Comparison of ENCODE assay signal across 26 mouse cellular contexts in the genomic region with DNA sequence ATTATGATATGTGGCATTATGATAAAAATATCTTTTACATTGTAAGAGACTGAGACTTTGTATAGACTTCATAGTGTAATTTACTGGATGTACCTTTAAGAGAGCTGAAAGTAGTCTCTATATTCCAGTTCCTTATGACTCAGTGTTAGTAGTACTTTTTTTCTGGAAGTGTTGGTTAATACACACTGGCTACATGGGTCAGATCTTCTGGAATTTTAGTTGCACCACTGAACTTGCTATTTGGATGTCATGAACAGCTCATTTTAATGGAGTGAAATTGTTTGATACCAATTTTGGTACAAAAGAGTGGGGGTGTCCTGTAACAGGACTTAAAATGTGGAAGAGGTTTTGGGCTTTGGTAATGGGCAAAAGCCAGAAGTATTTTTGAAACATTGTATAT. TPM values are rescaled to one million over a fixed set of nuclear protein-coding genes. Genes with fewer than 3 reads are reported as not detected.
A peak's percentile ranks its signal among the peaks of the same experiment; 100 is the strongest.
DNase-seq lines count a peak whose midpoint lies in the region; ATAC-seq and TF ChIP-seq lines count a peak whose summit lies in the region.
"Had no signal": no experiment of that assay in that cellular context is flagged by ENCODE, and none has a peak within 500 bp of the region (broad histone marks: within the 10 kb centered on the region; RNA-seq: fewer than 3 reads in every experiment).

No protein-coding gene starts in this region.

- H3K4me3 ChIP-seq in lung, postnatal 0 days (ENCODE audit: low read depth, low read length) = no peak overlapping the region
- H3K4me3 ChIP-seq in liver, embryonic 12.5 days = no peak overlapping the region
- H3K4me3 ChIP-seq in intestine, embryonic 15.5 days (replicated peaks) = no peak overlapping the region

- no peaks in the 10 kb centered on the region for H3K4me1 ChIP-seq in lung, postnatal 0 days (ENCODE audit: insufficient read depth, low read depth, low read length)
- peaks cover 24% of the 10 kb centered on the region for H3K4me1 ChIP-seq in liver, embryonic 12.5 days
- no peaks in the 10 kb centered on the region for H3K4me1 ChIP-seq in intestine, embryonic 15.5 days (replicated peaks)

- POLR2A ChIA-PET in Patski (lab: Charles Lee) = interaction anchor here (0.6 kb wide), 1 partner anchor 141 kb away, joined by 3 read pairs; no protein-coding TSS in a partner anchor

- no peak overlapping the region for H3K9ac ChIP-seq in lung, postnatal 0 days (replicated peaks; ENCODE audit: low read depth)
- H3K9ac ChIP-seq in liver, embryonic 12.5 days = no peak overlapping the region
- H3K9ac ChIP-seq in intestine, embryonic 15.5 days = no peak overlapping the region

- no peak overlapping the region for H3K4me2 ChIP-seq in lung, postnatal 0 days (replicated peaks; ENCODE audit: low read depth, low read length)
- H3K4me2 ChIP-seq in liver, embryonic 12.5 days = no peak overlapping the region
- no peak overlapping the region for H3K4me2 ChIP-seq in intestine, embryonic 15.5 days (replicated peaks)

- CTCF ChIA-PET in Patski (lab: Charles Lee) = interaction anchor here (0.8 to 1.2 kb wide), 3 partner anchors 9 to 190 kb away, joined by 3 to 8 read pairs (median 3); no protein-coding TSS in a partner anchor

- H3K9me3 ChIP-seq in lung, postnatal 0 days (ENCODE audit: low read length) = no peaks in the 10 kb centered on the region
- H3K9me3 ChIP-seq in liver, embryonic 12.5 days (replicated peaks) = no peaks in the 10 kb centered on the region
- H3K9me3 ChIP-seq in intestine, embryonic 15.5 days = no peaks in the 10 kb centered on the region
- H3K9me3 ChIP-seq: G1E had no signal

- H3K36me3 ChIP-seq in lung, postnatal 0 days (ENCODE audit: insufficient read depth, low read length) = no peaks in the 10 kb centered on the region
- no peaks in the 10 kb centered on the region for H3K36me3 ChIP-seq in liver, embryonic 12.5 days
- no peaks in the 10 kb centered on the region for H3K36me3 ChIP-seq in intestine, embryonic 15.5 days
- H3K36me3 ChIP-seq: G1E had no signal

- no peaks in the 10 kb centered on the region for H3K27me3 ChIP-seq in lung, postnatal 0 days (replicated peaks; ENCODE audit: insufficient read depth, low read length)
- no peaks in the 10 kb centered on the region for H3K27me3 ChIP-seq in Patski
- H3K27me3 ChIP-seq in liver, embryonic 12.5 days (replicated peaks) = no peaks in the 10 kb centered on the region
- H3K27me3 ChIP-seq in intestine, embryonic 15.5 days (replicated peaks) = no peaks in the 10 kb centered on the region
- H3K27me3 ChIP-seq: CH12.LX had no signal

- peak; percentile 14 for DNase-seq in lung, postnatal 0 days (ENCODE audit: low spot score)
- DNase-seq in lung, postnatal 36 days = no peak
- DNase-seq in 3T3-L1 (ENCODE audit: low read depth, low spot score) = peak; percentile 23
- peak; percentile 52 for DNase-seq in NIH3T3 (ENCODE audit: low read depth)
- no peak for DNase-seq in Patski (ENCODE audit: low read depth, low spot score)
- DNase-seq in cerebellum, postnatal 36 days = no peak
- DNase-seq: adrenal gland, adult 2 months; adrenal gland, adult 8-10 months; adrenal gland, postnatal 10 days; adrenal gland, postnatal 14 days; adrenal gland, postnatal 25 days; adrenal gland, postnatal 36 days; B cell, adult 2 months; cerebellum, adult 11 months; cerebellum, adult 11-12 months; cerebellum, adult 18-20 months; cerebellum, adult 2 months; cerebellum, adult 8-10 months had no signal

- TF ChIP-seq EP300 in lung, postnatal 0 days (IDR thresholded peaks at IDR 0.05) = no peak

- TF ChIP-seq CTCF in lung, postnatal 0 days (IDR thresholded peaks at IDR 0.05) = no peak
- no peak for TF ChIP-seq CTCF in Patski (IDR thresholded peaks at IDR 0.05)

- no peak for ATAC-seq in lung, postnatal 0 days
- ATAC-seq in Patski = peak; percentile 61
- no peak for ATAC-seq in liver, embryonic 12.5 days
- ATAC-seq in intestine, embryonic 15.5 days = no peak
- ATAC-seq: activated CD4-positive, CD25-positive, alpha-beta regulatory T cell, adult 4 months; CD4-positive, CD25-positive, alpha-beta regulatory T cell, adult 4 months had no signal

- in situ Hi-C loops in Patski (cut with MboI; ENCODE audit: low pct_unique_long_range_greater_than_20kb) = loop anchor here (25.0 kb wide), 1 partner anchor 416 kb away; no protein-coding TSS in a partner anchor

- H3K27ac ChIP-seq in lung, postnatal 0 days (ENCODE audit: low read length) = no peak overlapping the region
- H3K27ac ChIP-seq in liver, embryonic 12.5 days = no peak overlapping the region
- H3K27ac ChIP-seq in intestine, embryonic 15.5 days = no peak overlapping the region

RNA-seq across cellular contexts. Expression of a gene that starts 17.8 kb away (rescaled TPM):
- polyA plus RNA-seq in lung, postnatal 0 days (2015; fragmentation: Nextera tagmentation; extraction: Ambion mirVana) = not detected in 2 replicates
- polyA plus RNA-seq in Patski (2021) = not detected
- not detected in 2 replicates for polyA plus RNA-seq in liver, embryonic 12.5 days (2016; fragmentation: Nextera tagmentation; extraction: Ambion mirVana)
- not detected in 2 replicates for polyA plus RNA-seq in intestine, embryonic 15.5 days (2015; fragmentation: Nextera tagmentation; extraction: Ambion mirVana)
- polyA plus RNA-seq: activated CD4-positive, CD25-positive, alpha-beta regulatory T cell, adult 4 months; adrenal gland, adult 2 months; brain, embryonic 14.5 days; C2C12; CD4-positive, CD25-positive, alpha-beta regulatory T cell, adult 4 months; cerebellum, adult 2 months; G1E had no signal

RNA-seq across cellular contexts. Expression of a gene that starts 22.0 kb away (rescaled TPM):
- polyA plus RNA-seq in lung, postnatal 0 days (2015; fragmentation: Nextera tagmentation; extraction: Ambion mirVana) = not detected in 2 replicates
- polyA plus RNA-seq in Patski (2021) = not detected
- not detected in 2 replicates for polyA plus RNA-seq in liver, embryonic 12.5 days (2016; fragmentation: Nextera tagmentation; extraction: Ambion mirVana)
- not detected in 2 replicates for polyA plus RNA-seq in intestine, embryonic 15.5 days (2015; fragmentation: Nextera tagmentation; extraction: Ambion mirVana)
- polyA plus RNA-seq: activated CD4-positive, CD25-positive, alpha-beta regulatory T cell, adult 4 months; adrenal gland, adult 2 months; brain, embryonic 14.5 days; C2C12; CD4-positive, CD25-positive, alpha-beta regulatory T cell, adult 4 months; cerebellum, adult 2 months; G1E had no signal

RNA-seq across cellular contexts. Expression of a gene that starts 22.5 kb away (rescaled TPM):
- not detected in 2 replicates for polyA plus RNA-seq in lung, postnatal 0 days (2015; fragmentation: Nextera tagmentation; extraction: Ambion mirVana)
- polyA plus RNA-seq in Patski (2021) = not detected
- polyA plus RNA-seq in liver, embryonic 12.5 days (2016; fragmentation: Nextera tagmentation; extraction: Ambion mirVana) = not detected in 2 replicates
- not detected in 2 replicates for polyA plus RNA-seq in intestine, embryonic 15.5 days (2015; fragmentation: Nextera tagmentation; extraction: Ambion mirVana)
- polyA plus RNA-seq: activated CD4-positive, CD25-positive, alpha-beta regulatory T cell, adult 4 months; adrenal gland, adult 2 months; brain, embryonic 14.5 days; C2C12; CD4-positive, CD25-positive, alpha-beta regulatory T cell, adult 4 months; cerebellum, adult 2 months; G1E had no signal

RNA-seq across cellular contexts. Expression of a gene that starts 34.7 kb away (rescaled TPM):
- not detected in 2 replicates for polyA plus RNA-seq in lung, postnatal 0 days (2015; fragmentation: Nextera tagmentation; extraction: Ambion mirVana)
- not detected for polyA plus RNA-seq in Patski (2021)
- polyA plus RNA-seq in liver, embryonic 12.5 days (2016; fragmentation: Nextera tagmentation; extraction: Ambion mirVana) = not detected in 2 replicates
- not detected in 2 replicates for polyA plus RNA-seq in intestine, embryonic 15.5 days (2015; fragmentation: Nextera tagmentation; extraction: Ambion mirVana)
- polyA plus RNA-seq: activated CD4-positive, CD25-positive, alpha-beta regulatory T cell, adult 4 months; adrenal gland, adult 2 months; brain, embryonic 14.5 days; C2C12; CD4-positive, CD25-positive, alpha-beta regulatory T cell, adult 4 months; cerebellum, adult 2 months; G1E had no signal

RNA-seq across cellular contexts. Expression of a gene that starts 46.6 kb away (rescaled TPM):
- polyA plus RNA-seq in lung, postnatal 0 days (2015; fragmentation: Nextera tagmentation; extraction: Ambion mirVana) = not detected in 2 replicates
- polyA plus RNA-seq in Patski (2021) = not detected
- not detected in 2 replicates for polyA plus RNA-seq in liver, embryonic 12.5 days (2016; fragmentation: Nextera tagmentation; extraction: Ambion mirVana)
- polyA plus RNA-seq in intestine, embryonic 15.5 days (2015; fragmentation: Nextera tagmentation; extraction: Ambion mirVana) = not detected in 2 replicates
- polyA plus RNA-seq: activated CD4-positive, CD25-positive, alpha-beta regulatory T cell, adult 4 months; adrenal gland, adult 2 months; brain, embryonic 14.5 days; C2C12; CD4-positive, CD25-positive, alpha-beta regulatory T cell, adult 4 months; cerebellum, adult 2 months; G1E had no signal

Comparison
In these comparisons a context has a peak if more than half of its experiments do, and no peak if none do; other contexts are left out.
1. DNase-seq: peak in lung, postnatal 0 days (single experiment), 3T3-L1 (single experiment) and NIH3T3 (single experiment); none in lung, postnatal 36 days (single experiment), Patski (single experiment) and cerebellum, postnatal 36 days (0 of 2).